Mouse (Mus musculus): Measurements from ENCODE around the gene Adipor2. TPM values are rescaled to one million over a fixed set of nuclear protein-coding genes. Genes with fewer than 3 reads are reported as not detected.
A peak's percentile ranks its signal among the peaks of the same experiment; 100 is the strongest.
"Not testable (repeated sequence)": the region's sequence is repeated elsewhere in the genome, so short reads cannot be mapped to it uniquely, and the experiment has no call there.

Adipor2 gene
- polyA plus RNA-seq, 1 experiment from 2014 or later: 40.9 TPM

DNA sequence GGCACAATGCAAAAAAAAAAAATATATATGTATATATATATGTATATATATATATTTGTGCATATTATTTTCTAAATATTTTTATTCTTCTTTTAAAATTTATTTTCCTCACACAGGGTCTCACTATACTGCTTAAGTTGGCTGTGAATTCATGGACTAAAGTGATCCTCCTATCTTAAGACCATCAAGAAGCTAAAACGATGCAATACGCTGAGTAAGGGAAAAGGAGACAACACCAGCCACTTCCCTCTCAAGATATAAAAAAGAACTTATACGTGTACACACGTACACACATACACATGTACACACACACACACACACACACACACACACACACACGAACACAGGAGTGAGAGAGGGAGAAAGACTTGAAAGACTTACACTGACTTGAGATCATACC is 53.9 kb downstream of the Adipor2 start:
- H3K9me3 ChIP-seq (ENCODE audit: control insufficient read depth, low read length): no peaks in the 10 kb centered on the region
- peaks cover 9% of the 10 kb centered on the region for H3K36me3 ChIP-seq (ENCODE audit: control insufficient read depth, insufficient read depth)
- 97% methylated on average over 5 of the region's 5 CpGs for WGBS
- no peaks in the 10 kb centered on the region for H3K4me1 ChIP-seq (replicated peaks; ENCODE audit: control insufficient read depth, insufficient read depth, low read length)
- no peak overlapping the region for H3K9ac ChIP-seq (replicated peaks; ENCODE audit: low read depth, low read length)
- no peak overlapping the region for H3K4me2 ChIP-seq (ENCODE audit: low read length)
- no peak overlapping the region for H3K4me3 ChIP-seq (replicated peaks; ENCODE audit: low read length)
- ATAC-seq: no peak
- H3K27me3 ChIP-seq (replicated peaks; ENCODE audit: control insufficient read depth, insufficient read depth, low read length): no peaks in the 10 kb centered on the region
- no peak overlapping the region for H3K27ac ChIP-seq (ENCODE audit: low read length)

- Histone ChIP-seq H3K4me3 (replicated peaks; ENCODE audit: low read length) (no peak overlapping the region), H3K4me2 (ENCODE audit: low read length) (no peak overlapping the region), H3K36me3 (ENCODE audit: control insufficient read depth, insufficient read depth) (peaks cover 10% of the 10 kb centered on the region), H3K4me1 (replicated peaks; ENCODE audit: control insufficient read depth, insufficient read depth, low read length) (no peaks in the 10 kb centered on the region), H3K27ac (ENCODE audit: low read length) (no peak overlapping the region), H3K9me3 (ENCODE audit: control insufficient read depth, low read length) (no peaks in the 10 kb centered on the region), H3K9ac (replicated peaks; ENCODE audit: low read depth, low read length) (no peak overlapping the region), H3K27me3 (replicated peaks; ENCODE audit: control insufficient read depth, insufficient read depth, low read length) (no peaks in the 10 kb centered on the region)
- WGBS: 88% methylated on average over 3 of the region's 3 CpGs
- ATAC-seq: no peak
Measured at GRCm38 (mm10) chr6:119360925-119361702, 56.4 kb downstream of the Adipor2 start.

DNA sequence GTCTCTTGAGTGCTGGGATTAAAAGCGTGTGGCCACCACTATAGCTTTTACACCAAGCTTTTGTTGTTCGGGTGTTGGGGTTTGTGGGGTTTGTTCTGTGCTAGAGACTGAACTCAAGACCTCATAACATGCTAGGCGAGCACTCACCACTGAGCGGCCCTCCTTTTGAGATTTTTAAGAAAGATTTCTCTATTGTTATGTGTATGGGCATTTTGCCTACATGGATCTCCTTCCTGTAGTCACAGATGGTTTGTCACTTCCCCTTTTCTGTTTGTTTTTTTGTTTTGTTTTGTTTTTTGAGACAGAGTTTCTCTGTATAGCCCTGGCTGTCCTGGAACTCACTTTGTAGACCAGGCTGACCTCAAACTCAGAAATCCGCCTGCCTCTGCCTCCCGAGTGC is 57.3 kb downstream of the Adipor2 start:
- H3K9ac ChIP-seq (replicated peaks; ENCODE audit: low read depth, low read length); H3K4me3 ChIP-seq (replicated peaks; ENCODE audit: low read length); ATAC-seq; H3K27me3 ChIP-seq (replicated peaks; ENCODE audit: control insufficient read depth, insufficient read depth, low read length); H3K4me2 ChIP-seq (ENCODE audit: low read length); H3K27ac ChIP-seq (ENCODE audit: low read length); H3K9me3 ChIP-seq (ENCODE audit: control insufficient read depth, low read length); H3K4me1 ChIP-seq (replicated peaks; ENCODE audit: control insufficient read depth, insufficient read depth, low read length): not testable (repeated sequence)
- peaks cover 10% of the 10 kb centered on the region for H3K36me3 ChIP-seq (ENCODE audit: control insufficient read depth, insufficient read depth)
- 85% methylated on average over 6 of the region's 6 CpGs for WGBS

DNA sequence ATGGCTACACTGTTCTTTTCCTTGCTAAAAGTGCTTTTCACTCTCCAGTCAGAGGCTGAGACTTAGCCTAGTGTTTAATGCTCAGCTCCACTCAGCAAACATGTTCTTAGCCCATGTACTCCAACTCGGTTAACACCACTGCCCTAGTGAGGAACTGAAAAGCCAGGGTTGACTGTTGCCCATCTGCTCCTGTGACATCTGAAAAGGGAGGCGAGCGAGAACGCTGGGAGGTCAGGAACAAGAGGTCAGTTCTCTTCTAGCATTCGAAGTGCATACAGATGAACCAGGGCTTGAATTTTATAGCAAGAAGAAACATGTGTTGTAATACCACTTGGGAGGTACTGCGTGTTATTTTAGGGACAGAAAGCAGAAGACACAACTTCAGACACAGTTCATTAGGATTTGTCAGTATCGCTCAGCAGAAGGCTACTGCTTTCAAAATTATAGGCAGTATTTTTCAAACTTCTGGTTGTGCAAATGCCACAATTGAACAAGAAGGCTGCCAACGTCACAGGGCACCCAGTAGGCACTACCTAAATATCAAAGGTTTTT is 59.4 kb downstream of the Adipor2 start:
- WGBS: 90% methylated on average over 8 of the region's 8 CpGs
- Histone ChIP-seq H3K27ac (ENCODE audit: low read length) (no peak overlapping the region), H3K9me3 (ENCODE audit: control insufficient read depth, low read length) (no peaks in the 10 kb centered on the region), H3K36me3 (ENCODE audit: control insufficient read depth, insufficient read depth) (peaks cover 13% of the 10 kb centered on the region), H3K4me3 (replicated peaks; ENCODE audit: low read length) (no peak overlapping the region), H3K4me1 (replicated peaks; ENCODE audit: control insufficient read depth, insufficient read depth, low read length) (no peaks in the 10 kb centered on the region), H3K27me3 (replicated peaks; ENCODE audit: control insufficient read depth, insufficient read depth, low read length) (no peaks in the 10 kb centered on the region), H3K4me2 (ENCODE audit: low read length) (no peak overlapping the region), H3K9ac (replicated peaks; ENCODE audit: low read depth, low read length) (no peak overlapping the region)
- ATAC-seq: no peak

DNA sequence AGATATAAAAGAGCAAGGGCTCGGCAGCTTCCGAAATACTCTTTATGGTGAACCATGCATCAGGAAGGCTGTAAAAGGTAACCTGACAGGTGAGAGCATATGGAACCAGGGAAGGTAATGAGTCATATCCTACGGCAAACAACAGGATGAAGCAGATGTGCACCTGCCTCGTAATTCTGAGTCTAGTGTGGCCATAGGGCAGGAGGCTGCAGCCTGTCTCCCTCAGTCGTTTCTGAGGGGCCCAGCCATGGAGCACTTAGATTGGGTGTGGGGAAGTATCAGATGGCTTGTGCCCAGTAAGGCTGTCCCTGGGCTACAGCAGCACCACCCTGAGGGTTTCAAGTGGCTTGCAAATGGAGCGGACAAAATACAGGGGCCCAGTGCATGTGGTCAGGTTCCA is 65.0 kb downstream of the Adipor2 start:
- H3K9me3 ChIP-seq (ENCODE audit: control insufficient read depth, low read length): no peaks in the 10 kb centered on the region
- H3K27ac ChIP-seq (ENCODE audit: low read length): no peak overlapping the region
- no peak overlapping the region for H3K9ac ChIP-seq (replicated peaks; ENCODE audit: low read depth, low read length)
- H3K4me1 ChIP-seq (replicated peaks; ENCODE audit: control insufficient read depth, insufficient read depth, low read length): no peaks in the 10 kb centered on the region
- peaks cover 5% of the 10 kb centered on the region; the same call in 1 of the 2 replicates for H3K36me3 ChIP-seq (ENCODE audit: control insufficient read depth, insufficient read depth)
- 93% methylated on average over 6 of the region's 6 CpGs for WGBS
- H3K4me3 ChIP-seq (replicated peaks; ENCODE audit: low read length): no peak overlapping the region
- H3K27me3 ChIP-seq (replicated peaks; ENCODE audit: control insufficient read depth, insufficient read depth, low read length): no peaks in the 10 kb centered on the region
- H3K4me2 ChIP-seq (ENCODE audit: low read length): no peak overlapping the region
- no peak for ATAC-seq

DNA sequence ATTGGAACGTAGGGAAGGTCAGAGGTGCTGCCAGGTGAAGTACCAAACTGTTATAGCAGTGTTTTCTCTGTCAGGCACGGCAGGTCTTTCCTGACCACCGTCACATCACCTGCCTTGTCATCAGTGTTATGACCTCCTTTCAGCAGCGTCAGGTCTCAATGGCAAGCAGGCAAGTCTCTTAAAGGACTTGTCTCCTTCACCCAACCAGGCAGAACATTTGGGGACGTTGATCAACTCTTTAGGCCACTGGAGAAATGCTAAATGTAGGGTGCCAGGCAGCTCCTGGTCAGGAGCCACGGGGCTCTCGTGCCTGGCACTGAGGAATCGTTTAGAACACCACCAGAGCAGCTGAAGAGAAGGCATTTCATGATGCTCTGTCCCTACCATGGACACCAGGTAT is 65.8 kb downstream of the Adipor2 start:
- Histone ChIP-seq H3K27ac (ENCODE audit: low read length) (no peak overlapping the region), H3K27me3 (replicated peaks; ENCODE audit: control insufficient read depth, insufficient read depth, low read length) (no peaks in the 10 kb centered on the region), H3K4me1 (replicated peaks; ENCODE audit: control insufficient read depth, insufficient read depth, low read length) (no peaks in the 10 kb centered on the region), H3K36me3 (ENCODE audit: control insufficient read depth, insufficient read depth) (peaks cover 2% of the 10 kb centered on the region; the same call in 1 of the 2 replicates), H3K4me3 (replicated peaks; ENCODE audit: low read length) (no peak overlapping the region), H3K4me2 (ENCODE audit: low read length) (no peak overlapping the region), H3K9ac (replicated peaks; ENCODE audit: low read depth, low read length) (no peak overlapping the region), H3K9me3 (ENCODE audit: control insufficient read depth, low read length) (no peaks in the 10 kb centered on the region)
- ATAC-seq: no peak
- 84% methylated on average over 8 of the region's 8 CpGs for WGBS

DNA sequence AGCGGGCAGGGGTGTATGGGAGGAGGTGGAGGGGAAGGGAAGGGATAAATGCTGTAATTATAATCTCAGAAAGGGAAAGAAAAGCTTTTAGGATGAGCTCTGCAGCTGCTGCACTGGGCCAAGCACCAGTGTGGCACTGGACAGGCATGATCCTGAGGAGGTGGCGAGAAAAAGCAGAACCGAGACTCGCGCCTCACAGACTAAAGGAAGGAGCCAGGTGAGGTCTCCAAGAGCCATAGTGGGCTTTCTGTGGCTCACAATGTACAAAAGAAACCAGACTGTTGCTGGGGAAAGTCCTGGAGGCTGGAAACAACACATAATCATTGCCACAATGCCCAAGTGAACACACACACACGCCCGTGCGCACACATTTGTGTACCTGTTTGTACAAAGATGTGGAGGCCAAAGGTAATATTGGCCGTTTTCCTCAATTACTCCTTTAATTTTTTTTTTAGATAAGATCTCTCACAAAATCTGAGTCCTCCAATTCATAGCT is 66.8 kb downstream of the Adipor2 start:
- WGBS: 75% methylated on average over 9 of the region's 9 CpGs
- ATAC-seq: no peak

DNA sequence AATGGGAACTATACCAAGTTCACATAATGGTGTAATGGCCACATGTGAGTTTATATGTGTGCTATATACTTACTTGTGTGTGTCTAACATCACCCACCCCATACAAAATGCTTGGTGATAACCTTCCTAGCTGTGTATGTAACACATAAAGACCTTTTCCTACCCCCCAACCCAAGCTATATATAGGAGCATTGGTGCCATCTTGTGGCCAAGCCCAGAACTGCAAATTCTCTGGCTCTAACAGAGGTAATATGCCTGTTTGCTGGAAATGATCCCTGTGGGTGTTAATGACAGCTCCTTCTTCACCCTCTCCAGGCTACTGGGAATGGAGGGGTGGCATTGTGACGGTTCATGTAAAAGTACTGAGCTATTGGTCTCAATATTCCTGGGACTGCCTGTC is 69.3 kb downstream of the Adipor2 start:
- H3K9me3 ChIP-seq (ENCODE audit: control insufficient read depth, low read length): no peaks in the 10 kb centered on the region
- 4% methylated on average over 1 of the region's 1 CpGs for WGBS
- no peaks in the 10 kb centered on the region for H3K4me1 ChIP-seq (replicated peaks; ENCODE audit: control insufficient read depth, insufficient read depth, low read length)
- no peak overlapping the region for H3K9ac ChIP-seq (replicated peaks; ENCODE audit: low read depth, low read length)
- no peak overlapping the region for H3K27ac ChIP-seq (ENCODE audit: low read length)
- no peak overlapping the region for H3K4me3 ChIP-seq (replicated peaks; ENCODE audit: low read length)
- no peak overlapping the region for H3K4me2 ChIP-seq (ENCODE audit: low read length)
- H3K36me3 ChIP-seq (ENCODE audit: control insufficient read depth, insufficient read depth): no peaks in the 10 kb centered on the region
- ATAC-seq: peak; percentile 66
- no peaks in the 10 kb centered on the region for H3K27me3 ChIP-seq (replicated peaks; ENCODE audit: control insufficient read depth, insufficient read depth, low read length)

More for the DNA sequence above, 66.8 kb downstream of the Adipor2 start:
- Histone ChIP-seq H3K4me1 (replicated peaks; ENCODE audit: control insufficient read depth, insufficient read depth, low read length) (no peaks in the 10 kb centered on the region), H3K4me2 (ENCODE audit: low read length) (no peak overlapping the region), H3K27ac (ENCODE audit: low read length) (no peak overlapping the region), H3K4me3 (replicated peaks; ENCODE audit: low read length) (no peak overlapping the region), H3K9me3 (ENCODE audit: control insufficient read depth, low read length) (no peaks in the 10 kb centered on the region), H3K9ac (replicated peaks; ENCODE audit: low read depth, low read length) (no peak overlapping the region), H3K36me3 (ENCODE audit: control insufficient read depth, insufficient read depth) (peaks cover 2% of the 10 kb centered on the region; the same call in 1 of the 2 replicates), H3K27me3 (replicated peaks; ENCODE audit: control insufficient read depth, insufficient read depth, low read length) (no peaks in the 10 kb centered on the region)

GRCm38 (mm10) chr6:119347813-119348212 is 69.7 kb downstream of the Adipor2 start:
- ATAC-seq: peak; percentile 7; the same call in 1 of the 2 replicates
- no peaks in the 10 kb centered on the region for H3K9me3 ChIP-seq (ENCODE audit: control insufficient read depth, low read length)
- no peak overlapping the region for H3K4me2 ChIP-seq (ENCODE audit: low read length)
- no peaks in the 10 kb centered on the region for H3K27me3 ChIP-seq (replicated peaks; ENCODE audit: control insufficient read depth, insufficient read depth, low read length)
- no peaks in the 10 kb centered on the region for H3K4me1 ChIP-seq (replicated peaks; ENCODE audit: control insufficient read depth, insufficient read depth, low read length)
- no peak overlapping the region for H3K27ac ChIP-seq (ENCODE audit: low read length)
- no peak overlapping the region for H3K4me3 ChIP-seq (replicated peaks; ENCODE audit: low read length)
- H3K36me3 ChIP-seq (ENCODE audit: control insufficient read depth, insufficient read depth): no peaks in the 10 kb centered on the region
- 73% methylated on average over 5 of the region's 5 CpGs for WGBS
- H3K9ac ChIP-seq (replicated peaks; ENCODE audit: low read depth, low read length): no peak overlapping the region

Data from forebrain, embryonic 16.5 days (tissue).